ENCODE assay signal across 9 mouse cellular contexts in genomic region chr2:38824791-38825768, GRCm38 (mm10).
DNase-seq lines count a peak whose midpoint lies in the region; ATAC-seq and TF ChIP-seq lines count a peak whose summit lies in the region.
"Had no signal": no experiment of that assay in that cellular context is flagged by ENCODE, and none has a peak within 500 bp of the region (broad histone marks: within the 10 kb centered on the region; RNA-seq: fewer than 3 reads in every experiment).

No protein-coding gene starts in this region.

- 6% methylated on average over 15 of the region's 15 CpGs for WGBS in intestine, embryonic 14.5 days
- 1% methylated on average over 15 of the region's 15 CpGs for WGBS in limb, embryonic 14.5 days
- WGBS in midbrain, embryonic 16.5 days = 2% methylated on average over 15 of the region's 15 CpGs
- 3% methylated on average over 15 of the region's 15 CpGs for WGBS in stomach, postnatal 0 days

- H3K27ac ChIP-seq in intestine, embryonic 14.5 days (ENCODE audit: low read depth) = peak overlapping the region; percentile 85
- peak overlapping the region; percentile 90 for H3K27ac ChIP-seq in limb, embryonic 14.5 days (replicated peaks; ENCODE audit: low read depth, low read length)
- H3K27ac ChIP-seq in midbrain, embryonic 16.5 days (ENCODE audit: low read length) = peak overlapping the region; percentile 85
- H3K27ac ChIP-seq in stomach, postnatal 0 days (replicated peaks) = peak overlapping the region; percentile 70

- TF ChIP-seq EP300 in stomach, postnatal 0 days (optimal IDR thresholded peaks at IDR 0.05) = no peak

- peak overlapping the region; percentile 89 for H3K9ac ChIP-seq in intestine, embryonic 14.5 days (ENCODE audit: low read length)
- H3K9ac ChIP-seq in limb, embryonic 14.5 days (ENCODE audit: low read depth, low read length, severe bottlenecking) = peak overlapping the region; percentile 85
- peak overlapping the region; percentile 68 for H3K9ac ChIP-seq in midbrain, embryonic 16.5 days (ENCODE audit: low read depth, low read length)
- H3K9ac ChIP-seq in stomach, postnatal 0 days (ENCODE audit: low read length) = peak overlapping the region; percentile 52

- no peaks in the 10 kb centered on the region for H3K9me3 ChIP-seq in intestine, embryonic 14.5 days (ENCODE audit: control insufficient read depth, low read length)
- no peaks in the 10 kb centered on the region for H3K9me3 ChIP-seq in limb, embryonic 14.5 days (ENCODE audit: control insufficient read depth, low read length)
- H3K9me3 ChIP-seq in midbrain, embryonic 16.5 days (replicated peaks; ENCODE audit: control insufficient read depth, low read length, poor library complexity, severe bottlenecking) = no peaks in the 10 kb centered on the region
- H3K9me3 ChIP-seq in stomach, postnatal 0 days (ENCODE audit: control insufficient read depth, low read length) = no peaks in the 10 kb centered on the region
- H3K9me3 ChIP-seq: G1E had no signal

- TF ChIP-seq POLR2A in limb, embryonic 14.5 days (IDR thresholded peaks at IDR 0.05; ENCODE audit: borderline replicate concordance, extremely low read depth, insufficient read depth, insufficient read length) = peak; percentile 10; the same call in 1 of the 2 replicates

- H3K36me3 ChIP-seq in intestine, embryonic 14.5 days (ENCODE audit: control insufficient read depth, insufficient read depth, low read length) = no peaks in the 10 kb centered on the region
- no peaks in the 10 kb centered on the region for H3K36me3 ChIP-seq in limb, embryonic 14.5 days (ENCODE audit: control insufficient read depth, insufficient read depth, low read length)
- no peaks in the 10 kb centered on the region for H3K36me3 ChIP-seq in midbrain, embryonic 16.5 days (ENCODE audit: control insufficient read depth, insufficient read depth, low read length)
- H3K36me3 ChIP-seq in stomach, postnatal 0 days (ENCODE audit: control insufficient read depth, insufficient read depth, low read length) = no peaks in the 10 kb centered on the region
- H3K36me3 ChIP-seq: G1E had no signal

- H3K4me3 ChIP-seq in intestine, embryonic 14.5 days (ENCODE audit: low read depth, low read length) = peak overlapping the region; percentile 67
- H3K4me3 ChIP-seq in limb, embryonic 14.5 days (replicated peaks; ENCODE audit: low read length) = peak overlapping the region; percentile 65
- H3K4me3 ChIP-seq in midbrain, embryonic 16.5 days (ENCODE audit: low read depth, low read length) = peak overlapping the region; percentile 44
- H3K4me3 ChIP-seq in stomach, postnatal 0 days (ENCODE audit: low read depth, low read length) = peak overlapping the region; percentile 43

- peaks cover 8% of the 10 kb centered on the region; the same call in 1 of the 2 replicates for H3K4me1 ChIP-seq in intestine, embryonic 14.5 days (replicated peaks; ENCODE audit: control insufficient read depth, insufficient read depth, low read length)
- H3K4me1 ChIP-seq in limb, embryonic 14.5 days (ENCODE audit: control insufficient read depth, insufficient read depth, low read length) = peaks cover 4% of the 10 kb centered on the region; the same call in 1 of the 2 replicates
- peaks cover 12% of the 10 kb centered on the region for H3K4me1 ChIP-seq in midbrain, embryonic 16.5 days (ENCODE audit: control insufficient read depth, insufficient read depth, low read length)
- H3K4me1 ChIP-seq in stomach, postnatal 0 days (replicated peaks; ENCODE audit: control insufficient read depth, insufficient read depth) = no peaks in the 10 kb centered on the region

- no peaks in the 10 kb centered on the region for H3K27me3 ChIP-seq in intestine, embryonic 14.5 days (replicated peaks; ENCODE audit: control insufficient read depth, insufficient read depth, low read length)
- no peaks in the 10 kb centered on the region for H3K27me3 ChIP-seq in limb, embryonic 14.5 days (ENCODE audit: control insufficient read depth, insufficient read depth, low read length)
- no peaks in the 10 kb centered on the region for H3K27me3 ChIP-seq in midbrain, embryonic 16.5 days (ENCODE audit: control insufficient read depth, insufficient read depth, low read depth, low read length)
- no peaks in the 10 kb centered on the region for H3K27me3 ChIP-seq in stomach, postnatal 0 days (ENCODE audit: control insufficient read depth, insufficient read depth, low read length)

- DNase-seq in cerebellum, adult 9-10 months = peak; percentile 4
- DNase-seq in cerebellum, adult 8-10 months = no peak
- DNase-seq in brain, embryonic 18.5 days (ENCODE audit: low read depth, low spot score) = peak; percentile 32
- DNase-seq in frontal cortex, postnatal 25 days (ENCODE audit: low spot score in 2 of 2) = peak; percentile 6 to 7
- peak; percentile 78 for DNase-seq in intestine, embryonic 14.5 days (ENCODE audit: low spot score)
- DNase-seq in limb, embryonic 14.5 days (ENCODE audit: low spot score) = peak; percentile 67
- peak; percentile 29 for DNase-seq in stomach, postnatal 0 days (ENCODE audit: low spot score)

- no peak for TF ChIP-seq CTCF in stomach, postnatal 0 days (IDR thresholded peaks at IDR 0.05; ENCODE audit: low read depth)

- ATAC-seq in intestine, embryonic 14.5 days (replicated peaks; ENCODE audit: low FRiP score, low TSS enrichment, low read depth) = no peak
- ATAC-seq in limb, embryonic 14.5 days (ENCODE audit: low FRiP score, low read depth) = no peak
- peak; percentile 69 for ATAC-seq in midbrain, embryonic 16.5 days
- ATAC-seq in stomach, postnatal 0 days (ENCODE audit: low FRiP score, low TSS enrichment) = no peak

- peak overlapping the region; percentile 66 for H3K4me2 ChIP-seq in intestine, embryonic 14.5 days (ENCODE audit: low read length)
- peak overlapping the region; percentile 71 for H3K4me2 ChIP-seq in limb, embryonic 14.5 days (replicated peaks; ENCODE audit: low read depth, low read length, severe bottlenecking)
- peak overlapping the region; percentile 63 for H3K4me2 ChIP-seq in midbrain, embryonic 16.5 days (ENCODE audit: low read length)
- H3K4me2 ChIP-seq in stomach, postnatal 0 days (replicated peaks; ENCODE audit: low read depth) = peak overlapping the region; percentile 58
